Mouse (Mus musculus) common myeloid progenitor, adult 5-6 weeks (primary cell): Measurements from ENCODE around the gene Aldh16a1. TPM values are rescaled to one million over a fixed set of nuclear protein-coding genes. Genes with fewer than 3 reads are reported as not detected.
A peak's percentile ranks its signal among the peaks of the same experiment; 100 is the strongest.

Experiments used
- ATAC-seq: replicated peaks from 2 replicates; pipeline ENCODE4 v1.8.0; 2016; ENCODE audit warnings: low read depth, mild to moderate bottlenecking, moderate TSS enrichment, inconsistent platforms; ENCODE audit not compliant: poor library complexity, severe bottlenecking
- total RNA-seq: library from RNA; stranded (forward); fragments of 200-1000, 187-1606 nt; gene quantifications from 2 replicates; pipeline ENCODE4 v1.2.3, GENCODE M21; 2017

The Aldh16a1 gene
- 32.2 and 37.9 TPM in 2 replicates for total RNA-seq

GRCm38 (mm10) chr7:45154096-45154992, at the start of gene Aldh16a1, which contains the start of gene Pih1d1:
Aldh16a1 (minus strand) TSS chr7:45154584.
Pih1d1 (plus strand) TSS chr7:45154303.
- ATAC-seq, result peak; percentile 90

- no peak for ATAC-seq
These were observed 48.3 kb upstream of the Aldh16a1 start for GRCm38 (mm10) chr7:45202654-45203053.

DNA sequence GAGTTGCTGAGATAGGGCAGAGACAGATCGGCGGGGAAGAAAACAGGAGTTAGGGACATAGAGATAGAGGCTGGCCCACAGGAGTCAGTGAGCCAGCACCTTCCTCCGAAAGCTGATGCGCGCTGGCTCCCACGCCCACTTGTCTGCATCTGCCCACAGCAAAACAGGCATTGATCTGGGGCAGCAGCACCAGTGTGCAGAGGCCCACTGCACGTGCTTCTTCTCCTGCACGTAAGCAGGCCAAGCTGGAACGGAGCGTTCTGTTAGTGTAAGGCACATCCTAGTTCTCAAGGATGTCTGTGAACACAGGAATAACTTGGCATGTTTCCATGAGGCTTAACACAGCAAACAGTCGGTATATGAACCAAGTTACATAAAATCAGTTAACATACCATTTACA, 44.6 kb upstream of the Aldh16a1 start:
- no peak for ATAC-seq

DNA sequence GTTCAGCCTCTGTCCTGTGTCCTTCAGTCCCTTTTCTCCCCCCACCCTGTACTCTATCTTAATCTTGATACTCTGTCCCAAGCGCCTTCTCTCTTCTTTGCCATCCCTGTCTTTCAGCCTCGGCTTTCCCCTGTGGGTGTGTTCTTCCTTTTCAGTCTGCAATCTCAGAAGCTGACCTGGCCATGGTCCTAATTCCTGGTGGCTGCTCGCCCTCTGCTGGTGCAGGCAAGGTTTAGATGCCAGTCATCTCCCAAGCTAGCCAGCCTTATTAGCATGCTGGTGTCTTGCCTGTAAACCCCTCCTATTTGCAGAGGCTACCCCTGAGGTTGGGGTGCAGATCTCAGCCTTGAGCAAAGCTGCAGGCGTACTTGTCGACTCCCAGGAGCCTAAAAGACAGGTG, 44.1 kb upstream of the Aldh16a1 start:
- peak; percentile 80 for ATAC-seq

- peak; percentile 46 for ATAC-seq
These were observed 42.6 kb upstream of the Aldh16a1 start for GRCm38 (mm10) chr7:45196994-45197393.

- no peak for ATAC-seq
These were observed 41.8 kb upstream of the Aldh16a1 start for GRCm38 (mm10) chr7:45196176-45196535.

GRCm38 (mm10) chr7:45195341-45196175, 41.2 kb upstream of the Aldh16a1 start:
- ATAC-seq, result no peak

- no peak for ATAC-seq
These were observed 39.7 kb upstream of the Aldh16a1 start for GRCm38 (mm10) chr7:45193871-45194785.

DNA sequence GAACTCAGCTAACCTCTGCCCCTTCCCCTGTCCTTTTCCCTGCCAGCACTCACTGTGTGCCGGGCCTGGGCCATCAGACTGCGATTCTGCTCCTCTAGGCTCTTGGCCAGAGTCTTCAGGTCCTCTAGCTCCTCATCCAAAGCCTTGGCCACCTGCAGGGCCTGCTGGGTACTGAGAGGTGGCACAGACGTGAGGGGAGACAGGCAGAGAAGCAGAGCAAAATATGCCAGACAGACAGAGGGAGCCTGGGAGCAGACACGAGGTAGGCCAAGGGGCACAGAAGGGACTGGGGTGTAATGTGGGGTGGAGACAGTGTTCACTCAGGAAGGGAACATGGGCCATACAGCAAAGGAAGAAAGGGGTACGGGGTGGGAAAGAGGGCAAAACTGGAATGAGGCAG, 39.0 kb upstream of the Aldh16a1 start:
- no peak for ATAC-seq

- no peak for ATAC-seq
These were observed 38.4 kb upstream of the Aldh16a1 start for GRCm38 (mm10) chr7:45192585-45193310.

GRCm38 (mm10) chr7:45191803-45192363, 37.5 kb upstream of the Aldh16a1 start:
- no peak for ATAC-seq

GRCm38 (mm10) chr7:45191161-45191560, 36.8 kb upstream of the Aldh16a1 start:
- no peak for ATAC-seq

DNA sequence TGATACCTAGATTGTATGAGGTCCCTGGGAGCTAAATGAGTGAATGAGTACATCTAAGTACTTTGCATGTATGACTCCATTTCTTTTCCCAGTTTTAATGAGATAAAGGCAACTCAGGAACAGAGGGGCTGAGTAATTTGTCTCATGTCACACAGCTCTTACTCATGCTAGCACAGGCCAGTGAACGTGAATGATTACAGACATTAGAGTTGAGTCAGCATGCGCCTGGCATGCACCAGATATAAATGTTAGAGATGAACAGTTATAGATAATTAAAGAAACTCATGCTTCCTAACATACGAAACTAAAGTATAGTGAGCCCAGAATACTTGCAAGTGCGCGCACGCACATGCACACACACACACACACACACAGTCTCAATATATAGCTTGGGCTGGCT, 35.8 kb upstream of the Aldh16a1 start:
- ATAC-seq, result no peak

GRCm38 (mm10) chr7:45189600-45189999, 35.2 kb upstream of the Aldh16a1 start:
- no peak for ATAC-seq

- no peak for ATAC-seq
These were observed 31.5 kb upstream of the Aldh16a1 start for GRCm38 (mm10) chr7:45185921-45186320.

DNA sequence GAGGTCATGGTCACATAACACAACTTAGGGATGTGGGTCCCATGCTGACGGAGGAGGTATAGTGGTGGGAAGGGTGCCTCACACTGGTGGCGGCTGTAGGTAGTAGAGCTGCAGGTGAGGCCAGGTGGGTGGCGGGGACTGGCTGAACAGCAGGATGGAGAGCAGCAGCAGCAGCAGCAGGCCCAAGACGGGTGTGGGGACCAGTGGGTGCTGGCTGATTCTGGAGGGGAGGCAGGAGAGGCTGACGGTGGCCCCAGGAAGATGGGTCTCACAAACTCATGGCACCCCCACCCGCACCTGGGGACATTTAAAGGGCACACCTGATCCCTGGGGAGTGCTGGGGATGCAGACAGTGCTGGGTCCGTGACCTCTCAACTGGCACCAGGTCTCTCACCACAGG, 29.3 kb upstream of the Aldh16a1 start:
- ATAC-seq, result no peak

DNA sequence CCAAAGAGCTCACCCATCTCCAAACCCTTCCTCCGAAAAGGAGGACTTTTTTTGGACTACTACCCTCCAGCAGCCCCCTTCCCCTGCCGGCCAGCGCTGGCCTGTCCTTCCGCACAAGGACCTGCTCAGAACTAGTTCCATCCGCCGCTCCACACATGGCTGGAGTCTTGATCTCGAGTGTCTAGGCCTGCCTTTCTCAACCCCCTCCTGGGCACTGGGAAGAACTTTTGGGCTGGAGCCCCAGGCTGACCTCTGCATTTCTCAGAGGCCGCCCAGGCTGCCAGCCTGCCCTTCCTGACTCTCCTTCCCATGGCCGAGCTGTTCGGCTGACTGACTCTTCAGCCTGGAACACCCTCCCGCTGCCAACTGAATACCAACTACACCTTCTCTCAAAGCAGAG, 28.2 kb upstream of the Aldh16a1 start:
- ATAC-seq, result peak; percentile 23

DNA sequence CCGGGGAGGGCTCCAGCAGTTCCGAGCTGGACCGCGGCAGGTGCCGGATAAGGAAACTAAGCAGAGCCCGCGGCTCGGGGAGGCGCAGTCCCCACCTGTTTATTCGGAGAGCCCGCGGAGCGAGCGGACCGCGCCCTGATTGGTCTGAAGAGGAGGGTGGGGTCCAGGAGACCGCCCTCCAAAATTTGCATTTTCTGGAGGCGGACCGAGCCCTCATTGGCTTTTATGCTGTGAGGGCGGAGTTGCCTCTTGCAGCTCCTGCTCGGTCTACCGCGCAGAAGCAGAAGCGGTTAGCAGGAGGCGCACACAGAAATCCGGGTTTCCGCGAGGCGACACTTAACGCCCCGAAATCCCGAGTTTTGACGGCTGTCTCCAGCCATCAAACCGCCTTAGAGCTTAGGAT, 27.8 kb upstream of the Aldh16a1 start:
- ATAC-seq, result peak; percentile 94

- no peak for ATAC-seq
These were observed 27.2 kb upstream of the Aldh16a1 start for GRCm38 (mm10) chr7:45181540-45181939.
